Mouse (Mus musculus): ENCODE measurements around the gene Me1. TPM values are rescaled to one million over a fixed set of nuclear protein-coding genes. Genes with fewer than 3 reads are reported as not detected.

The Me1 gene
- polyA plus RNA-seq, 1 experiment, result 153 TPM

DNA sequence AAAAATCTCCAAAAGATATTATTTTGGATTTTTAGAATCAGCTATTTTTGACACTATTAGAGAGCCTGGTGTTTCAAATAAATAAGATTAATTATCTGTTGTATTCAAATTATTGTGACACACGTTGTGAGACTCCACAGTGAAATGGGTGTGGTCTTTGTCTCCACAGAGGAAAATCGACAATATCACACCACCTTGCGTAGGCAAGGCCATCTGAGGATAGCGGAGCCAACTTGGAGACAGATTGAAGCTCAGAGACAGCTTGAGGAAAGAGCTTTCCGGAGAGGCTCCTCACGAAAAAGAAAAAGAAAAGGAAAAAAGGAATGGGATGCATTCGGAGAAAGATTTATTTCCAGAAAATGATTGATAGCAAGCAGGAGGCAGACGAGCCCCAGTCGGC lies 39.0 kb upstream of the Me1 start:
- H3K4me3 ChIP-seq (ENCODE audit: insufficient read depth, low read depth, low read length), result no peak overlapping the region
- H3K36me3 ChIP-seq (ENCODE audit: control insufficient read depth, insufficient read depth, low read length), result no peaks in the 10 kb centered on the region
- no peak overlapping the region for H3K27ac ChIP-seq (ENCODE audit: insufficient read depth, low read depth, low read length)
- no peaks in the 10 kb centered on the region for H3K27me3 ChIP-seq (replicated peaks; ENCODE audit: control insufficient read depth, insufficient read depth, low read length)
- no peaks in the 10 kb centered on the region for H3K4me1 ChIP-seq (ENCODE audit: control insufficient read depth, insufficient read depth, low read length)
- DNase-seq, result no peak
- 56% methylated on average over 9 of the region's 9 CpGs for WGBS
- no peak for TF ChIP-seq POLR2A (IDR thresholded peaks at IDR 0.05; ENCODE audit: low read depth, low read length)
- TF ChIP-seq CTCF (conservative IDR thresholded peaks at IDR 0.05; ENCODE audit: insufficient read depth, insufficient read length, low read depth, low read length), result no peak

DNA sequence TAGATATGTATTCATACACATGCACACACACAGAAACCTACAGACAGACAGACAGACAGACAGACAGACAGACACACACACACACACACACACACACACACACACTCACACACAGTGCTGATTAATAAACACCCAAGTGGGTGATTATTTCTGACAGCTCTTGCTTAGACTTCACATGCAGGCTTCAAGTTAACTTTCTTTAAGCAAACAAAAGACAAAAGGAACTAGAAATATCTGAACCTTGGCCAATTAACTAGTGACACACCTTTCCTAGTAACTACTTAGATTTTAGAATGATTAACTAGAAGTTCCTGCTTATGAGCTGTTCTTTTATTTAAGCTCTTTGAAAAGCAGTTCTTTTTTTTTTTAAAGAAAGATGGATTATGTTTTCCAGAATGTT lies 38.6 kb upstream of the Me1 start:
- peak; percentile 8 for DNase-seq
- Histone ChIP-seq H3K4me1 (ENCODE audit: control insufficient read depth, insufficient read depth, low read length) (no peaks in the 10 kb centered on the region), H3K27ac (ENCODE audit: insufficient read depth, low read depth, low read length) (no peak overlapping the region), H3K36me3 (ENCODE audit: control insufficient read depth, insufficient read depth, low read length) (no peaks in the 10 kb centered on the region), H3K4me3 (ENCODE audit: insufficient read depth, low read depth, low read length) (no peak overlapping the region), H3K27me3 (replicated peaks; ENCODE audit: control insufficient read depth, insufficient read depth, low read length) (no peaks in the 10 kb centered on the region)
- no peak for TF ChIP-seq POLR2A (IDR thresholded peaks at IDR 0.05; ENCODE audit: low read depth, low read length)
- no peak for TF ChIP-seq CTCF (conservative IDR thresholded peaks at IDR 0.05; ENCODE audit: insufficient read depth, insufficient read length, low read depth, low read length)

DNA sequence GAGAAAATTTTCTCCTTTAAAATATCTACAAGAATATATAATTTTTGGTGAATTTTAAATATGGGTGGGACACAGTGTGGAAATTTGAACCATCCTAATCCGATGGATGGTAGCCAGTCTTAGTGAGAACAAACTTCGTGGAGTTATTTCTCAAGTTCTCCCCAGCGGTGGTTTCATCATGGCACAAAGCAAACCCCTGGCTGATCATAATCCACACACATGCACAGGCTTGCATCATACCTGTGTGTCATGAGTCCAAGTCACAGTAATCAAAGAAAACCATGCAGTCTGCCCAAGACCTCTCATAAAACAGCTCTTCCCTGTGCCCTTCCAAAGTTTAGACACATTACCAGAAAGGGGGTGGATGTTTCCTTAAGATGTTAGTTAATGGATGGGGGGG lies 34.1 kb upstream of the Me1 start:
- H3K36me3 ChIP-seq (ENCODE audit: control insufficient read depth, insufficient read depth, low read length), result no peaks in the 10 kb centered on the region
- H3K27me3 ChIP-seq (replicated peaks; ENCODE audit: control insufficient read depth, insufficient read depth, low read length), result no peaks in the 10 kb centered on the region
- no peaks in the 10 kb centered on the region for H3K4me1 ChIP-seq (ENCODE audit: control insufficient read depth, insufficient read depth, low read length)
- TF ChIP-seq POLR2A (IDR thresholded peaks at IDR 0.05; ENCODE audit: low read depth, low read length) (no peak), CTCF (conservative IDR thresholded peaks at IDR 0.05; ENCODE audit: insufficient read depth, insufficient read length, low read depth, low read length) (no peak)
- H3K27ac ChIP-seq (ENCODE audit: insufficient read depth, low read depth, low read length), result no peak overlapping the region
- H3K4me3 ChIP-seq (ENCODE audit: insufficient read depth, low read depth, low read length), result no peak overlapping the region
- WGBS, result 96% methylated on average over 3 of the region's 3 CpGs
- no peak for DNase-seq

DNA sequence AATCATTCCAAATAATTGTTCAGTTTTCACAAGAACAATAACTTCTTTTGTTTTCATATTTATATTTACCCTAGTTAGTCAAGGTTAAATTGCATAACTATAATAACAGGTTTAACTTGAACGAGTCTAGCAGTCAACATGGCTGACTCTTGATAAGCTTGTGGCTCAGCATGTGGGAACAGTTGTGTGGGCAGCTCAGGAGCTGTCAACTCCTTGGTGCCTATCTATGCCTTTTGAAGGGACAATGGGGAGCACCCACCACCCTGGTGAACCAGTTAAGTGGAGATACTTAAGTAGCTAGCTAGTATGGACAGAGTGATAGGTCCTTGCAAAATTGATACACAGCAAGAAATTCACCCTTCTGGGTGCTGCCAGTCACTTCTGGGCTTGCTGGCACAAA lies 33.3 kb upstream of the Me1 start:
- no peak for DNase-seq
- H3K4me1 ChIP-seq (ENCODE audit: control insufficient read depth, insufficient read depth, low read length), result no peaks in the 10 kb centered on the region
- H3K4me3 ChIP-seq (ENCODE audit: insufficient read depth, low read depth, low read length), result no peak overlapping the region
- no peak overlapping the region for H3K27ac ChIP-seq (ENCODE audit: insufficient read depth, low read depth, low read length)
- TF ChIP-seq CTCF (conservative IDR thresholded peaks at IDR 0.05; ENCODE audit: insufficient read depth, insufficient read length, low read depth, low read length) (no peak), POLR2A (IDR thresholded peaks at IDR 0.05; ENCODE audit: low read depth, low read length) (no peak)
- 74% methylated on average over 1 of the region's 1 CpGs for WGBS
- H3K36me3 ChIP-seq (ENCODE audit: control insufficient read depth, insufficient read depth, low read length), result no peaks in the 10 kb centered on the region
- no peaks in the 10 kb centered on the region for H3K27me3 ChIP-seq (replicated peaks; ENCODE audit: control insufficient read depth, insufficient read depth, low read length)

DNA sequence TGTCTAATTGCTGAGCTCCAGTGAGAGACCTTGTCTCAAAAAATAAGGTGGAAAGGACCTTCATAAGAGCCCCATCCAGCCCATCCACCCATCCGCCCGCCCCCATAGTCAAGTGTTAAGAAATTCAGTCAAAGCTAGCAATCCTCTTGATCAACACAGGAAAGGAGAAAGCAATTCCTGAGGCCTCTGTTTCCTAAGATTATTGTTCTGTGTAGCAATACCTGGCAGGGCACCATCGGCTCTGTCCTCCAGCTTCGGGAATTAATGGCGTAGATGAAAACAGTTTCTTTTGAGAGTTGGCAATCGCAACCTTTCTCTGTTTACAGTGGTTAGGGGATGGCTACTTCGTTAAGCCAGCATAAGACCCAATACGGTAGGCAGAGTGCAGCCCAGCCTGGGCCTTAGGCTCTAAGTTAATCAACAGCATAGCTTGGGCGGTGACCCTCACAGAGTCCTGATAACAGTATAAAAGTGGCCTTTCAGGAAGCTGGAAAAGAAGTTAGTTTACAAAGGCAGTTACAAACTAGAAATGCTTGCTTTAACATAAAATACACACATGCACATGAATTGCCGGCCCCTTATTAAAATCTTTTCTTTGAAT lies 32.6 kb upstream of the Me1 start:
- TF ChIP-seq POLR2A (IDR thresholded peaks at IDR 0.05; ENCODE audit: low read depth, low read length), result no peak
- no peak for TF ChIP-seq CTCF (conservative IDR thresholded peaks at IDR 0.05; ENCODE audit: insufficient read depth, insufficient read length, low read depth, low read length)
- no peaks in the 10 kb centered on the region for H3K4me1 ChIP-seq (ENCODE audit: control insufficient read depth, insufficient read depth, low read length)
- no peak overlapping the region for H3K27ac ChIP-seq (ENCODE audit: insufficient read depth, low read depth, low read length)
- no peak for DNase-seq
- no peaks in the 10 kb centered on the region for H3K27me3 ChIP-seq (replicated peaks; ENCODE audit: control insufficient read depth, insufficient read depth, low read length)
- no peaks in the 10 kb centered on the region for H3K36me3 ChIP-seq (ENCODE audit: control insufficient read depth, insufficient read depth, low read length)
- no peak overlapping the region for H3K4me3 ChIP-seq (ENCODE audit: insufficient read depth, low read depth, low read length)
- 75% methylated on average over 10 of the region's 10 CpGs for WGBS

DNA sequence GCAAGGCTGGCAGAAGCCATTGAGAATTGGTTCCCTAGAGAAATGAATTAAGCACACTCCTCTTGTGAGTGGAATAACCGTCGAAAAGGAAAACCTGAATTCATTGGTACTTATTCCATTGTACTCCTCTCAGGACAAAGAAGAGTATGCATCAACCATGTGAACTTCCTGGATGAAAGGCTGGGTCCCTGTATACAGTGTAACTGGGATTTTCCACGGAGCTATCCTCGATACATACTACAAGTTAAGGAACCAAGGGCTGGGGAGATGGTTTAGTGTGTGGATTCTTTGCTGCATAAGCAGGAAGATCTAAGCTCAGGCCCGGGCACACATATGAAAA lies 30.6 kb upstream of the Me1 start:
- TF ChIP-seq POLR2A (IDR thresholded peaks at IDR 0.05; ENCODE audit: low read depth, low read length) (no peak), CTCF (conservative IDR thresholded peaks at IDR 0.05; ENCODE audit: insufficient read depth, insufficient read length, low read depth, low read length) (no peak)
- no peak overlapping the region for H3K27ac ChIP-seq (ENCODE audit: insufficient read depth, low read depth, low read length)
- no peaks in the 10 kb centered on the region for H3K36me3 ChIP-seq (ENCODE audit: control insufficient read depth, insufficient read depth, low read length)
- no peaks in the 10 kb centered on the region for H3K27me3 ChIP-seq (replicated peaks; ENCODE audit: control insufficient read depth, insufficient read depth, low read length)
- 87% methylated on average over 5 of the region's 5 CpGs for WGBS
- no peaks in the 10 kb centered on the region for H3K4me1 ChIP-seq (ENCODE audit: control insufficient read depth, insufficient read depth, low read length)
- H3K4me3 ChIP-seq (ENCODE audit: insufficient read depth, low read depth, low read length), result no peak overlapping the region
- no peak for DNase-seq

DNA sequence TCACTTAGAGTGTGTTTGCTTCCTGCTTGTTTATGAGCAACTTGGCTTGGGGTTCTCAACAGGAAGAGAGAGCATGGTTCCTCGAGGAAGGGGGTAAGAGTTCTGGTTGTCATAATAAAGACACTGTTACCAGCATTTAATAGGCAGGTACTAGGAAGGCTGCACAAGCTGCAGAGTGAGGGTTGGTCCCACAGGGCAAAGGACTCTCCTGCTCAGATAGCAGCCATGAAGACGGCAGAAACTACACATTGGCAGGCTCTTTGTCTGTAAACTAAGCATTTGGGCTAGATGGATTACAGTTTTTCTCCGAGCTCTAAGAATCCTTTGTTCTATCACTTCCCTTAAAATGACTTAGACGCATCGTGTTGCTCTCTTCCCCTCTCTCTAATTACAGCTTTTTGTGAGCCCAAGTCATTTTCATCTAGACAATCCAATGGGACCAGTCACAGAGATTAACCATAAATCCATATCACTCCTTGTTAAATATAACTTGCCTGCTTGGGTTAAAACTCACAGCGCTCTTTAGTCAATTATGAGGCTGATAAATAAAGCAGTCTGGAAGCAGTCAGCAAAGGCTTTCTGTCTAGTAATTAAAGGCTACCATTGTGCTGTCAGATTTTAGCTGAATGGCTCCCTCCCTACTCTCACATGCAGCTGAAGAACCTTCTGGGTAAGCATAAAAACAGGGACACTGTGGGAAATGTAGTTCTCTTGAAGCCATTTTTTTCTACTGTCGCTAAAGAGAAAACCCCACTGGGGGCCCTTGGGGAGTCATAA lies 30.0 kb upstream of the Me1 start:
- Histone ChIP-seq H3K4me1 (ENCODE audit: control insufficient read depth, insufficient read depth, low read length) (no peaks in the 10 kb centered on the region), H3K36me3 (ENCODE audit: control insufficient read depth, insufficient read depth, low read length) (no peaks in the 10 kb centered on the region), H3K27me3 (replicated peaks; ENCODE audit: control insufficient read depth, insufficient read depth, low read length) (no peaks in the 10 kb centered on the region), H3K27ac (ENCODE audit: insufficient read depth, low read depth, low read length) (no peak overlapping the region), H3K4me3 (ENCODE audit: insufficient read depth, low read depth, low read length) (no peak overlapping the region)
- TF ChIP-seq POLR2A (IDR thresholded peaks at IDR 0.05; ENCODE audit: low read depth, low read length), result no peak
- TF ChIP-seq CTCF (conservative IDR thresholded peaks at IDR 0.05; ENCODE audit: insufficient read depth, insufficient read length, low read depth, low read length), result no peak
- 68% methylated on average over 7 of the region's 7 CpGs for WGBS
- no peak for DNase-seq

Measured in kidney, adult 2 months (tissue).